Mouse (Mus musculus): ENCODE results near the gene Cand2. TPM values are rescaled to one million over a fixed set of nuclear protein-coding genes. Genes with fewer than 3 reads are reported as not detected.
A peak's percentile ranks its signal among the peaks of the same experiment; 100 is the strongest.

Cand2 gene
- total and polyA plus RNA-seq, 3 experiments: 3.6 to 17.1 (median 7.8) TPM

GRCm38 (mm10) chr6:115772201-115772600, 2.1 kb upstream of the Cand2 start:
- Histone ChIP-seq H3K36me3 (replicated peaks in 1 of 2; ENCODE audit: control insufficient read depth in 1 of 2, insufficient read depth in 1 of 2, low read length in 1 of 2) (peaks cover 0 to 5% of the 10 kb centered on the region in 2 experiments), H3K27ac (ENCODE audit: insufficient read depth, low read depth) (no peak overlapping the region), H3K79me2 (replicated peaks; ENCODE audit: control insufficient read depth, extremely low read depth, insufficient read depth, poor library complexity, severe bottlenecking) (peaks cover 4% of the 10 kb centered on the region), H3K27me3 (replicated peaks) (no peaks in the 10 kb centered on the region), H3K9ac (ENCODE audit: insufficient read depth, low read depth) (no peak overlapping the region), H3K9me3 (replicated peaks; ENCODE audit: low read length) (no peaks in the 10 kb centered on the region), H3K4me1 (ENCODE audit: control insufficient read depth in 1 of 2, insufficient read depth in 2 of 2) (peaks cover 6 to 24% of the 10 kb centered on the region in 2 experiments), H3K4me3 (replicated peaks in 1 of 3; ENCODE audit: low read depth in 2 of 3, low read length in 2 of 3, poor library complexity in 1 of 3) (no peak overlapping the region), H3K4me2 (ENCODE audit: insufficient read depth, low read depth, poor library complexity, severe bottlenecking) (no peak overlapping the region)
- dilution Hi-C loops (cut with MboI; ENCODE audit: extremely low pct_ligation_motif_present, extremely low pct_unique_long_range_greater_than_20kb, low sequenced_read_pairs) (no loop called here), in situ Hi-C loops (cut with MboI; ENCODE audit: low pct_ligation_motif_present, low pct_unique_long_range_greater_than_20kb, low sequenced_read_pairs) (no loop called here)
- DNase-seq (ENCODE audit: extremely low read depth): no peak
- no peak for TF ChIP-seq TCF12 (IDR thresholded peaks at IDR 0.05; ENCODE audit: low read depth, low read length)
- no peak for TF ChIP-seq MAX (IDR thresholded peaks at IDR 0.05; ENCODE audit: low read length)
- no peak for TF ChIP-seq USF2 (conservative IDR thresholded peaks at IDR 0.05; ENCODE audit: low read depth, low read length)
- no peak for TF ChIP-seq RCOR1 (conservative IDR thresholded peaks at IDR 0.05; ENCODE audit: low read depth, low read length)
- TF ChIP-seq E2F4 (IDR thresholded peaks at IDR 0.05; ENCODE audit: insufficient replicate concordance, low read depth, low read length): no peak
- TF ChIP-seq ETS1 (conservative IDR thresholded peaks at IDR 0.05; ENCODE audit: low read depth, low read length): no peak
- TF ChIP-seq IRF4 (IDR thresholded peaks at IDR 0.05; ENCODE audit: low read depth, low read length): no peak
- TF ChIP-seq USF1 (IDR thresholded peaks at IDR 0.05; ENCODE audit: low read depth, low read length): no peak
- no peak for TF ChIP-seq HCFC1 (IDR thresholded peaks at IDR 0.05; ENCODE audit: low read depth, low read length)
- TF ChIP-seq ELF1 (IDR thresholded peaks at IDR 0.05; ENCODE audit: low read depth, low read length): no peak
- TF ChIP-seq ZC3H11A (IDR thresholded peaks at IDR 0.05; ENCODE audit: low read depth, low read length): no peak
- no peak for TF ChIP-seq MXI1 (IDR thresholded peaks at IDR 0.05; ENCODE audit: low read depth, low read length)
- TF ChIP-seq ZKSCAN1 (IDR thresholded peaks at IDR 0.05; ENCODE audit: borderline replicate concordance, low read depth, low read length): no peak
- TF ChIP-seq PAX5 (IDR thresholded peaks at IDR 0.05; ENCODE audit: low read length): no peak
- TF ChIP-seq CTCF (conservative IDR thresholded peaks at IDR 0.05 in 1 of 2, IDR thresholded peaks at IDR 0.05 in 1 of 2; ENCODE audit: low read depth in 2 of 2, low read length in 2 of 2): no peak
- TF ChIP-seq POLR2A (IDR thresholded peaks at IDR 0.05; ENCODE audit: low read depth, low read length): no peak
- no peak for TF ChIP-seq CHD1 (IDR thresholded peaks at IDR 0.05; ENCODE audit: low read depth, low read length)
- no peak for TF ChIP-seq TBP (conservative IDR thresholded peaks at IDR 0.05; ENCODE audit: low read depth, low read length)
- no peak for TF ChIP-seq CHD2 (IDR thresholded peaks at IDR 0.05; ENCODE audit: low read length)
- no peak for TF ChIP-seq KAT2A (IDR thresholded peaks at IDR 0.05; ENCODE audit: insufficient replicate concordance, low read length)

DNA sequence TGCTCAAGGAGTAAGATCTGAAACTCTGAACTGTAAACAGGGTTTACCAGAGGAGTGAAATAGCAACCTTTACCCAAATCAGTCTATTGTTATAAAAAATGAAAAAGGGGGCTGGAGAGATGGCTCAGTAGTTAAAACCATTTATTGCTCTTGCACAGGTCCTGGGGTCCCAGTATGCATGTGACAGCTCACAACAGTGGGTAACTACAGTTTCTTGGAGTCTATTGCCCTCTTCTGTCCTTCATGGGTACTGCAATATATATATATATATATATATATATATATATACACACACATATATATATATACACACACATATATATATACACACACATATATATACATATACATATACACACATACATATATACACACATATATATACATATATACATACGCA, 1.7 kb upstream of the Cand2 start:
- Histone ChIP-seq H3K4me2 (ENCODE audit: insufficient read depth, low read depth, poor library complexity, severe bottlenecking) (no peak overlapping the region), H3K36me3 (replicated peaks in 1 of 2; ENCODE audit: control insufficient read depth in 1 of 2, insufficient read depth in 1 of 2, low read length in 1 of 2) (peaks cover 0 to 6% of the 10 kb centered on the region in 2 experiments), H3K4me1 (ENCODE audit: control insufficient read depth in 1 of 2, insufficient read depth in 2 of 2) (peaks cover 6 to 24% of the 10 kb centered on the region in 2 experiments), H3K4me3 (replicated peaks in 1 of 3; ENCODE audit: low read depth in 2 of 3, low read length in 2 of 3, poor library complexity in 1 of 3) (no peak overlapping the region), H3K27me3 (replicated peaks) (no peaks in the 10 kb centered on the region), H3K9me3 (replicated peaks; ENCODE audit: low read length) (no peaks in the 10 kb centered on the region), H3K27ac (ENCODE audit: insufficient read depth, low read depth) (no peak overlapping the region), H3K79me2 (replicated peaks; ENCODE audit: control insufficient read depth, extremely low read depth, insufficient read depth, poor library complexity, severe bottlenecking) (peaks cover 4% of the 10 kb centered on the region), H3K9ac (ENCODE audit: insufficient read depth, low read depth) (no peak overlapping the region)
- in situ Hi-C loops (cut with MboI; ENCODE audit: low pct_ligation_motif_present, low pct_unique_long_range_greater_than_20kb, low sequenced_read_pairs): no loop called here
- TF ChIP-seq RAD21 (IDR thresholded peaks at IDR 0.05; ENCODE audit: low read depth, low read length) (peak; percentile 39), ZMIZ1 (IDR thresholded peaks at IDR 0.05; ENCODE audit: low read depth, low read length) (no peak), CTCF (conservative IDR thresholded peaks at IDR 0.05 in 1 of 2, IDR thresholded peaks at IDR 0.05 in 1 of 2; ENCODE audit: low read depth in 2 of 2, low read length in 2 of 2) (peak in 1 of 2 experiments; percentile 44; a peak in 2 of 4 replicates), ZKSCAN1 (IDR thresholded peaks at IDR 0.05; ENCODE audit: borderline replicate concordance, low read depth, low read length) (no peak), KAT2A (IDR thresholded peaks at IDR 0.05; ENCODE audit: insufficient replicate concordance, low read length) (no peak), TBP (conservative IDR thresholded peaks at IDR 0.05; ENCODE audit: low read depth, low read length) (no peak), CHD1 (IDR thresholded peaks at IDR 0.05; ENCODE audit: low read depth, low read length) (no peak), HCFC1 (IDR thresholded peaks at IDR 0.05; ENCODE audit: low read depth, low read length) (no peak), ZNF384 (IDR thresholded peaks at IDR 0.05; ENCODE audit: low read depth, low read length) (no peak), ELF1 (IDR thresholded peaks at IDR 0.05; ENCODE audit: low read depth, low read length) (no peak), E2F4 (IDR thresholded peaks at IDR 0.05; ENCODE audit: insufficient replicate concordance, low read depth, low read length) (no peak), MYC (IDR thresholded peaks at IDR 0.05; ENCODE audit: low read depth, low read length) (no peak), TCF12 (IDR thresholded peaks at IDR 0.05; ENCODE audit: low read depth, low read length) (no peak), MAZ (IDR thresholded peaks at IDR 0.05; ENCODE audit: low read depth, low read length) (no peak), MXI1 (IDR thresholded peaks at IDR 0.05; ENCODE audit: low read depth, low read length) (no peak), SIN3A (IDR thresholded peaks at IDR 0.05; ENCODE audit: low read length) (no peak), SMC3 (IDR thresholded peaks at IDR 0.05; ENCODE audit: low read depth, low read length) (no peak), POLR2AphosphoS2 (IDR thresholded peaks at IDR 0.05; ENCODE audit: low read depth, low read length) (no peak)
- no peak for DNase-seq (ENCODE audit: extremely low read depth)
- dilution Hi-C loops (cut with MboI; ENCODE audit: extremely low pct_ligation_motif_present, extremely low pct_unique_long_range_greater_than_20kb, low sequenced_read_pairs): no loop called here

Measured in CH12.LX (cell line).